Mouse (Mus musculus) limb, embryonic 13.5 days (tissue): ENCODE results near the gene Surf4. TPM values are rescaled to one million over a fixed set of nuclear protein-coding genes. Genes with fewer than 3 reads are reported as not detected.

Experiments
- ATAC-seq: fragments of 200-750 bp; cut with Nextera tagmentation; 2 replicates; pipeline ENCODE4 v1.8.0; 2017; ENCODE audit warnings: low read depth, moderate number of reproducible peaks, moderate TSS enrichment; ENCODE audit not compliant: low FRiP score
- H3K27ac ChIP-seq: fragments of 300-500 bp; sonication (generic); 2 replicates; pipeline ENCODE4 v1.5.1; 2015; ENCODE audit warnings: inconsistent platforms, mild to moderate bottlenecking, moderate library complexity
- H3K27me3 ChIP-seq: fragments of 300-500 bp; sonication (generic); 2 replicates; pipeline ENCODE4 v1.6.1; 2015; ENCODE audit warnings: mild to moderate bottlenecking, inconsistent platforms
- H3K36me3 ChIP-seq: fragments of 300-500 bp; sonication (generic); 2 replicates; pipeline ENCODE4 v1.6.1; 2015; ENCODE audit warnings: inconsistent platforms, mild to moderate bottlenecking, moderate library complexity
- H3K4me1 ChIP-seq: fragments of 300-500 bp; sonication (generic); 2 replicates; pipeline ENCODE4 v1.6.1; 2015; ENCODE audit warnings: inconsistent platforms
- H3K4me2 ChIP-seq: fragments of 300-500 bp; sonication (generic); replicated peaks from 2 replicates; pipeline ENCODE4 v1.6.1; 2015; ENCODE audit warnings: inconsistent platforms, mild to moderate bottlenecking, moderate library complexity
- H3K4me3 ChIP-seq: fragments of 300-500 bp; sonication (generic); 2 replicates; pipeline ENCODE4 v1.5.1; 2015; ENCODE audit warnings: moderate library complexity, mild to moderate bottlenecking, inconsistent platforms
- H3K9ac ChIP-seq: fragments of 300-500 bp; sonication (generic); 2 replicates; pipeline ENCODE4 v1.6.1; 2015; ENCODE audit warnings: mild to moderate bottlenecking, inconsistent platforms
- H3K9me3 ChIP-seq: fragments of 300-500 bp; sonication (generic); 2 replicates; pipeline ENCODE4 v1.6.1; 2016; ENCODE audit warnings: inconsistent platforms
- WGBS: fragments of 180-500 bp; shearing (Covaris S2); methylation state at CpG from one replicate; pipeline ENCODE4 v1.1.7; 2015; 5-methylcytosine and 5-hydroxymethylcytosine counted together
- polyA plus RNA-seq: library from polyadenylated mRNA; unstranded; fragments of >200 nt; fragmentation: Nextera tagmentation; extraction: Ambion mirVana; gene quantifications from 2 replicates; pipeline ENCODE4 v1.2.1, GENCODE M21; 2015

The Surf4 gene
- polyA plus RNA-seq, 1 experiment from 2014 or later = 280 TPM

- 0 out of 2 replicates have a peak, but pooled peaks cover 3% of the 10 kb centered on the region for H3K27me3 ChIP-seq
- no peak overlapping the region for H3K9ac ChIP-seq
- no peaks in the 10 kb centered on the region for H3K36me3 ChIP-seq
- no peaks in the 10 kb centered on the region for H3K9me3 ChIP-seq
- no peak overlapping the region for H3K27ac ChIP-seq
- 58% methylated on average over 6 of the region's 6 CpGs for WGBS
- H3K4me2 ChIP-seq = no peak overlapping the region
- no peak overlapping the region for H3K4me3 ChIP-seq
- no peak for ATAC-seq
- no peaks in the 10 kb centered on the region for H3K4me1 ChIP-seq
Measured at GRCm38 (mm10) chr2:26870666-26871065, 63.1 kb downstream of the Surf4 start.

Other genes with a start within 250 kb of the Surf4 start
- not detected in 2 replicates for gene Abo, start 68.9 kb downstream of the Surf4 start, polyA plus RNA-seq
- gene Surf6, start 31.0 kb downstream of the Surf4 start, polyA plus RNA-seq = 30.7 and 31.5 TPM in 2 replicates
- 58.7 and 59.1 TPM in 2 replicates for gene Med22, start 23.3 kb downstream of the Surf4 start, polyA plus RNA-seq
- 647 and 667 TPM in 2 replicates for gene Rpl7a, start 23.2 kb downstream of the Surf4 start, polyA plus RNA-seq
- 42.0 and 48.8 TPM in 2 replicates for gene Surf2, start 17.6 kb downstream of the Surf4 start, polyA plus RNA-seq
- 58.1 and 58.7 TPM in 2 replicates for gene Surf1, start 17.4 kb downstream of the Surf4 start, polyA plus RNA-seq
- not detected in 2 replicates for gene Stkld1, start 119 bp upstream of the Surf4 start, polyA plus RNA-seq
- gene Rexo4, start 30.5 kb upstream of the Surf4 start, polyA plus RNA-seq = 48.6 and 52.9 TPM in 2 replicates
- not detected in 2 replicates for gene Adamts13, start 39.5 kb upstream of the Surf4 start, polyA plus RNA-seq
- gene Cacfd1, start 76.0 kb upstream of the Surf4 start, polyA plus RNA-seq = 96.3 and 102 TPM in 2 replicates
- 0.75 and 0.77 TPM in 2 replicates for gene Slc2a6, start 94.1 kb upstream of the Surf4 start, polyA plus RNA-seq
- 43.3 and 49.0 TPM in 2 replicates for gene Mymk, start 138.3 kb upstream of the Surf4 start, polyA plus RNA-seq
- gene Adamtsl2, start 145.5 kb upstream of the Surf4 start, polyA plus RNA-seq = 13.3 and 13.8 TPM in 2 replicates
- gene Fam163b, start 208.6 kb upstream of the Surf4 start, polyA plus RNA-seq = 0.46 and 0.52 TPM in 2 replicates
- gene Dbh, start 231.3 kb upstream of the Surf4 start, polyA plus RNA-seq = 1.2 and 1.3 TPM in 2 replicates